Mouse (Mus musculus) thymus, postnatal 10 days (tissue): ENCODE results near the gene Ubap1l.
"Not testable (repeated sequence)": the region's sequence is repeated elsewhere in the genome, so short reads cannot be mapped to it uniquely, and the experiment has no call there.

Experiments
- DNase-seq, 2 experiments: peaks; one replicate each; pipeline ENCODE4 v3.0.0; 2021; ENCODE audit warnings: low spot score in 2 of 2

Ubap1l gene

DNA sequence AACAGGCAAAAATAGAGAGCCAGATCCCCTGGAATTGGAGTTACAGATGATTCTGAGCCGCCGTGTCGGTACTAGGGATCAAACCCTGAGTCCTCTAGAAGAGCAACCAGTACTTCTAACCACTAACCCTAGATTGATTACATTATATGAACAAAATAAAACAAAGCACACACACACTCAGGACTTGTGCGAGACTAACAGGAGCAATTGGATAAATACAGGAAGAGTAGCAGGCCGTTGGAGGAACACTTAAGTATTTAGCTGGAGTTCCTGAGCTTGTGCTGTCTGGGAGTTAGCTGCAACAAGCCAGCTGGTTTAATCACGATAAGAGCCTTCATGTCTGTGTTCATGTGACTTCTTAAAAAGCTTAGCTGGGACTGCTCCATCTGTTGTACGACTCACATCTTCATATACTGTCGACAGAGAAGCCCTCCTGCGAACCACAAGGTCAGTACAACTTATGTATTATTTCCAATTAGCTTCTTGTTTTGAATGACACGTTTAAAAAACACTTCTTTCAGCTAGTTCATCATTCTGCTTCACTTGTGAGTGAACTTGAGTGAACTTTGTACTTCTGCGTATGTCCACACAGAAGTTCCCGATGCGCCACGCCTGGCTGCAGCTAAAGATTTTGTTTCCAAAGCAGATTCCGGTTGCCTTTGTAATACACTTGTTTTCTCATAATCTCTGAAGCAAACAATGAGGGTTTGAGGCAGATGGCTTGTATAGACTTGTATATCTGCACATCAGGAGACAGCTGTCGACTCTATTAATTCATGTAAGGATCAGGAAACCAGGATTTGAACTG, at the start of gene Ubap1l:
Gene Ubap1l, plus strand, starts transcription at position 401 of the 808 bp plus-strand sequence.
- DNase-seq, result no peak

DNA sequence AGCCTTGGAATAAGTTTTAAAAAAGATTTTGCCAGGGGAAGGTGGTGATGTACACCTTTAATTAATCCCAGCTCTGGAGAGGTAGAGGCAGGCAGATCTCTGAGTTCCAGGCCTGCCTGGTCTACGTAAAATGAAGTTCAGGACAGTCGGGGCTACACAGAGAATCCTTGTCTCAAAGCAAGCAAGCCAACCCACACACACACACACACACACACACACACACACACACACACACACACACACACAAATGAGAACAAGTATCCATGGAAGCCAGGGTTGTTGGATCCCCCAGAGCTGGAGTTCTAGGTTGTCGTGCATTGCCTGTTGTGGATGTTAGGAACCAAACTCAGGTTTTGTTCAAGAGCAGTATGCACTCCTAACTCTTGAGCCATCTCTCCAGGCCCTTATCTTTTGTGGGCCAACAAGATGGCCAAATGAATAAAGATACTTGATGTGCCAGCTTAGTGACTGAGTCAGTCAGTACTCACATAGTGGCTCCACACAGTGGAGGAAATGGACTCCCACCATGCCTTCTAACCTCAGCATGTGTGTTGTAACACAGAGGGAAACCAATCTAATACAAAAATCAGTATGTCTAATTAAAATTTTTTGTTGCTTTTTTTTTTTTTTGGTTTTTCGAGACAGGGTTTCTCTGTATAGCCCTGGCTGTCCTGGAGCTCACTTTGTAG, 48.0 kb upstream of the Ubap1l start:
- DNase-seq, result no peak

DNA sequence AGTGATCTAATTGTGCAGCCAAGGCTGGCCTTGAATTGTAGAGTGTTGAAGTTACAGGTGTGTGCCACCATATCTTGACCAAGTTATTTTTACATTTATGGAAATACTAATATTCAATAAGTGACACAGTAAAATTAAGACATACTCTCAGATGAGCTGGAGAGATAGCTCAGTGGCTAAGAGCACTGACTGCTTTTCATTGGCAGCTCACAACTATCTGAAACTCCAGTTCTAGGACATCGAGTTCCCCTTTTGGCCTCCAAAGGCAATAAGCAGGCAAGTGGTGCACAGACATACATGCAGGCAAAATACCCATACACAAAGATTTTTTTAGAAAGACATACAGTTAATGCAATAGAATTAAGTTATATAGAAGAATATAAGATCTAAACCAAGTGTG, 47.0 kb upstream of the Ubap1l start:
- no peak for DNase-seq

DNA sequence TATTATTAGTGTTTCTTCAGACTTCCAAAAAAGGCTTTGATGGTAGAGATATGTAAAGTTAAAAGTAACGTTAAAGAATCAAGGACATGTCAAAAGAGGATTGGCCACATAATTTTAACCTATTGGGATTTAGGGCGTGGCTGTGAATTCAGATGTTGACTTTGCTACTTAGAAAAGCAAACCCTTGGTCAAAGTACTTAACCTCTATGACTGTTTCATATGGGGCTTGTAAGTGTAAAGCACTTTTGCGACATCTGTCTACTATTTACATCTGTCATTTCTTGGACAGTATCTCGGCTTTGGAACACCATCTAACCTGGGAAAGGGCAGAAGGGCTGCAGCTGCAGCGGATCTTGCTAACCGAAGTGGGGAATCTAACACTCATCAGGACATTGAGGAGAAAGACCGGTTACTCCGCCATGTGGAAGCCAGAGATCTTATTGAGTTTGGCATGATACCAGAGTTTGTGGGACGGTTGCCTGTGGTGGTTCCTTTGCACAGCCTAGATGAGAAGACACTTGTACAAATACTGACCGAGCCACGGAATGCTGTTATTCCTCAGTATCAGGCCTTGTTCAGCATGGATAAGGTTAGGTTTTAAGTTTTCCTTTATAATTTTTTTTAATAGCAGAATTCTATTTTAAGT, 38.5 kb upstream of the Ubap1l start:
- no peak for DNase-seq

DNA sequence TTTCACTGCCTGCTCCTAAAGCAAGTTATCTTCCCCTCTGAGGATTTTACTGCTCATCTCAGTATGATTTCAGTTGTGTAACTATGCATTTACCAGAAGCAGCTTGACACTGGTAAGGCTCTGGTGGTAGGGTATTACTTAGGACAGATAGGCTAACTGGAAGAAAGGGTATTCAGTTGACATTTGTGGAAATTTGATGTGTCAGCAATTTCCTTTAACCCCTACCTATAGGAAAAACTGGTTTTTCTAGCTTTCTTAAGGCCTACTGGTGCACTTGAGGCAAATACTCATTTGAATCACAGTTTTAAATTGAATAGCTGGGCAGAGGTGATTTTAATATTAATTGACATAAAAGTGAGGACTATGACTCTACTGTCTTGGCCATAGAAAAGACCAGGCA, 34.9 kb upstream of the Ubap1l start:
- no peak for DNase-seq

DNA sequence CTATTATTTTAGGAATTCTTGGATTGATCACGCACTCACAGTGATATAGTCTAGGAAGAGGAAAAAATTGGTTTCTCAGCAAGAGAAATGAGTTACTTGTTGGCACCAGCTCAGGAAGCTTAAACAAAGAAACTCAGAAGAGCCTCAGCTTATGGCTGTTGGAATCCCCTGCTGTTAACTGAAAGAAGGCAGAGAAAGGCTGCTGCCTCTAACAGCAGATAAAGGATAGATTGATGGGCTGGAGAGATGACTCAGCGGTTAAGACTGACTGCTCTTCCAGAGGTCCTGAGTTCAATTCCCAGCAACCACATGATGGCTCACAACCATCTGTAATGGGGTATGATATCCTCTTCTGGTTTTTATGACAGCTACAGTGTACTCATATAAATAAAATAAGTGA, 33.5 kb upstream of the Ubap1l start:
- DNase-seq, result no peak

DNA sequence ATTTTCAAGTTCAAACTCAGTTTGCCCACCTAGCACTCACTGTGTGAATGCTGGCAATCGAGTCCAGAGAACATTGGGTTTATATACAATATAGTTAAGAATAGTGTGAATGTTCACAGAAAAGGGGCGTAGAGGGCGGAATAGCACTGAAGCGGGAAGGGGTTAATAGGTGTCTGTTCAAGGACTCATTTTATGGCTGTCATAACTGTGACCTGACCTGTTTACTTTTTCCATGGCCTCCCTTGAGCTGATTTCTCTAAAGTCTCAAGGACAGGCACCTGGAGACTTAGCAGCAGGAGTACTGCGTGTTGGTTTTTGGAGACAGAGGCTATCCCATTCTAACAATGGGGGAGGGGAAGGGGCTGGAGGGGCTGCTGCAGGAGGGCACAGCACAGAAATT, 26.9 kb upstream of the Ubap1l start:
- DNase-seq, result no peak

DNA sequence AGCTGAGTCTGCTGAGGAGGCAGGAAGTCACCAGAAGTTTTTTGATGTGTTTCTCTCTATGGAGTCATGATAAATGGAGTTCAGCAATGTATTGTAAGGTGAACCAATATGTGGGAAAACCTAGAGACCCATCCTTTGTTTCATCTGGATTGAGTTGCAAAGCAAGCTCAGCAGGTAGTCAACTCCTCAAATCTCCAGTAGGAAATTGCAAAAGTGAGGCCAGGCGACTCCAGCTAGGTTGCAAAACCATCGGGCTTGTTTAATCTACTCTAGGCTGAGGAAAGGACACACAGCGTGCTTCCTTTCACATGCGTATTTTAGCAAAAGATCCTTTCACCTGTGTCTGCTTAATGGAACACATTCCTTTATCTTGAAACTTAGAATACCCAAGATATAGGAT, 21.7 kb upstream of the Ubap1l start:
- DNase-seq, result no peak

DNA sequence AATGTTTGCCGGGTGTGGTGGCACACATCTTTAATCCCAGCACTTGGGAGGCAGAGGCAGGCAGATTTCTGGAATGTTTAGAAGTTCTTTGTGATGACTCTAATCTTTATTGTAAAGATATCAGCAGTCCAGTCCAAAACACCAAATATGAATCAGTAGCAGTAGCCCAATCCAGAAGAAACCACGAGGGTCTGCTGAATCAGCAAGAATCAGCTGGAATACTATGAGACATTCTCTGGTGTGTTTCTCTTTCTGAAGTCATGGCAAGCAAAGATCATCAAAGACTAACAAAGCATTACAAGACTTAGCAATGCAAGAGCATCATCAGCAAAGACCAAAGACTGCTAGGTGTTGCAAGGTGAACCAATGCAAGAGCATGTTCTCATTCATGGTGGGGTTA, 20.4 kb upstream of the Ubap1l start:
- DNase-seq, result no peak

DNA sequence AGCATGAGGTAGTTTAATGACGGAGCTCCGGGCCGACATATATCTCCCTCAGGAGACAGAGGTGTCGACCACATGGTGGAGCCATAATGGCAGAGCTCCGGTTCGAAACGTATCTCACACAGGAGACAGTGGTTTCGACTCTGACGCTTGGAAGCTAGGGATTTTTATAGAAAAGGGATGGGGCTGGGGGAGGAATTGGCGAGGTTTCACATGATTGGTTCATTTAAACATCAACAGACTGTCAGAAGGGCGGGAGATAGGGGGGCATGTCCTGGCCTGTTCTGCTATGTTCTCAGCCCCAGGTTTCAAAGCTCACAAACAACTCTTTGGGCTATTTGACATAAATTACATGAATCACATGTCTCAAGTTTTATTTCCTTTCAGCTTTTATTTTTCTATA, 15.4 kb upstream of the Ubap1l start:
- not testable (repeated sequence) for DNase-seq

DNA sequence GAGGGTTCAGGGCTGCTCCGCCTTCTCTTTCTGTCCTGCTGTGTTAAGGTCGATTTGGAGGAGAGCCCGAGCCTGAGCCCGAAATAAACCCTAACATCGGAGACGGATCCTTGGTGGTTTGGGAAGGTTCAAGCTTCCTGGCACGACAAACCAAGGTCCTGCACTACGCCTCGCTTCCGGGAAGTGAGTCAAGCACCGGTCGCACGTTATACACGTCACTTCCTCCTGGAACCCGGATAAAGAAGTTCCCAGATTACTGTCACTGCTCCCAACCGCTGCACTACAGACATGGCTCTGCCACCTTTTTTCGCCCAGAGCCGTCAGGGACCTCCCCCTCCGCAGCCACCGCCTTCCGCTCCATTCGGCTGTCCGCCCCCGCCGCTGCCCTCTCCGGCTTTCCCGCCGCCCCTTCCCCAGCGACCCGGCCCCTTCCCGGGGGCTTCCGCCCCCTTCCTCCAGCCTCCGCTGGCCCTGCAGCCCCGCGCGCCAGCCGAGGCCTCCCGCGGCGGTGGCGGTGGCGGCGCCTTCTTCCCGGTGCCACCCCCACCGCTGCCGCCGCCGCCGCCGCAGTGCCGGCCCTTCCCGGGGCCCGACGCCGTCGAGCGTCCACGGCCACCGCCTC, 14.9 kb upstream of the Ubap1l start, which contains the start of gene Pdcd7:
Gene Pdcd7, plus strand, starts transcription at position 251 of the 622 bp plus-strand sequence.
- DNase-seq, result peak; percentile 86 to 88

DNA sequence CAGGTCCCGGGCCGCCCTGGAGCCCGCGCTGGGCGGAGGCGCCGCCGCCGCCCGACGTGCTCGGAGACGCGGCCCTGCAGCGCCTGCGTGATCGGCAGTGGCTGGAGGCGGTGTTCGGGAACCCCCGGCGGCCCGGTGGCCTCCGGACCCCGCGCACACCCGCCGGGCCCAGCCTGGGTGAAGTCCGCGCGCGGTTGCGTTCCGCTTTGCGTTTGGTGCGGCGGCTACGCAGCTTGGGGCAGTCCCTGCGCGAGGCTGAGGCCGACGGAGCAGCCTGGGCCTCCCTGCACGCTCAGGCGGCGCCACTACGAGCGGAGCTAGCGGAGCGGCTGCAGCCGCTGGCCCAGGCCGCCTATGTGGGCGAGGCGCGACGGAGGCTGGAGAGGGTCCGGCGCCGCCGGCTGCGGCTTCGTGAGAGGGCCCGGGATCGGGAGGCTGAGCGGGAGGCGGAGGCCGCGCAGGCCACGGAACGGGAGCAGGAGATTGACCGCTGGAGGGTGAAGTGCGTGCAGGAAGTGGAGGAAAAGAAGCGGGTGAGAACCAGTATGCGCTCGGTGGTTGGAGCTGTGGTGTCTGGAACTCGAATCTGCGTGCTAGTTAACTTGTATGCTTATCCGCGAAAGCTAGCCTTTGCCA, 14.2 kb upstream of the Ubap1l start:
- peak; percentile 35 to 37 for DNase-seq

DNA sequence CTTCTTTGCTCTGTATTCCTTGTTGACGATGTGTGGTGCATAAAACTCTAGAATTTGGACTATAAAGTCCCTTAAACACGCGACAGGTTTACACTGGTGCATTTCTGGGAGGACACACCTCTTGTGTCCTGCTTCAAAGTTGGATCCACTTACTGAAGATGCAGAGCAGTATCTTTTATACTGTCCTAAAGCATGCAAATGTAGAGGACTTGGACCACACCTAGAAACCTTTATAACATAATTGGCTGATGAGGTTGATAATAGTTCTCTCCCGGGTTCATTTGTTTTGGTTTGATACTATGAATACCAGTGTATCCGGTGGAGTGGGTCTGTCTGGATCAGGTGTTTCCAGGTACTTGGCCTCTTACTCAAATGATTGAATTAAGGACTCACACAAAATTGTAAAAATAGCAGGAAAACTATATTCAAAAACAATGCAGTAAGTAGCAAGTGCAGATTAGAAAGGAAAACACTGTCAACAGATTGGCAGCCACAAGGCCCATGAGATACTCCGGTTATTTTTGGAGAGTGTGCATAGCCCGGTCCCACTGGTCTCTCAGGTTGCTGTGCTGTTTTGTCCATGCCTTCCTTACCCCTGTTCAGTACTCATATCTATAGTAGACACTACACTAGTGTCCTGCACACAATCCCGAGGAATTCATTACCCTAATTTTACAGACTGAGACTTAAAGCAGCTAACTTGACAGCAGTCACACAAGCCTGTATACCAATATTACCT, 13.6 kb upstream of the Ubap1l start:
- DNase-seq, result no peak

DNA sequence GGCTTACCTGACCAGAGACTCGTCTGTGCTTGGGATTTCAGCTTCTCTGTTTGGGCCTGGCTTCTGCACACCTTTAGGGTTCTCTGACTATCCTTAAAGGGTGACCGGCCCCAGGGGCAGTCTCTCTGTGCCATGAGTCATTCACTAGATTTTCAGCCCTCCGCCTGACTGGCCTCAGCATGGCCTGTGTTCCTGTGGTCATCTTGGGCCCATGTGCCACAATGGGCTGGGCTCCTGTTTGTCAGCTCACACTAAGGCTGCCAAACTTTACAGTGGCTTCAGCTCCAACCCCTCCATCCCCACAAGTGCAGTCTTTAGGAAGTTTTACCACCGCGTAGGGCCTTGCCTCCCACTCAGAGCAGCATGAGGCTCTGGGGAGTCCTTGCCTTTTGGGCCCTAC, 7.6 kb upstream of the Ubap1l start:
- DNase-seq, result no peak

DNA sequence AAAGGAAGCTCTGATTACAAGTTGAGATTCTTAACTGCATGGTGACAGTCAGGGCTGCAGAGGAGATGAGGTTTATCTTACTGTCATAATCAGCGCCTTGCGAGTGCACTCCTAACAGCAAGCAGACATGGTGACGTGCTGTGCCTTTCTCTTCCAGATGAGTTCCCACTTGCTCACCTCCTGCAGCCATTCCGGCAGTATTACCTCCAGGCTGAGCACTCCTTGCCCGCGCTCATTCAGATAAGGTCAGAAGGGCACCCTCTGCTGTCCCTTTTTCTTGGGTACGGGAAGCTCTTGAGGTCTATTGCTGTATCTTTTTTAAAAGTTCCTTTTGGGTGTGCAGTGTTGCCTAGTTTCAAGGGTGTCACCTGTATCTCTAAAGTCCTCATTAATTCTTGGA, 4.3 kb upstream of the Ubap1l start:
- DNase-seq, result no peak

DNA sequence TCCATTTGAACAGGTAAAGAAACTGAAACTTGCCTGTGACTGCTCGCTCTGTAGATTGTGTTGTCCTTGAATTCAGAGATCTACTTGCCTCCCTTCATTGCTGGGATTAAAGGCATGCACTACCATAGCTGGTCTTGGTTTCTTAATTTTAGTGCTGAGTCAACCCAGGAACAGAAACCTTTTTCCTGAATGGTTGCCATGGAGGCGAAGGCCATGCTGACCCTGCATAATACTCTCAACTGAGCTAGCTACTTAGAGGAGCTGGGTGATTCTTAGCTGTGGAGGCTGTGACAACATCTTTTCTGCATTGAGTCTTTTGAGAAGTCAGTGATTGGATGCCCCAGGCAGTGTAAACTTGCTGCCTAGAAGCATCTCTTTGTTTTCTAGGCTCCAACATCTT, 3.9 kb upstream of the Ubap1l start:
- no peak for DNase-seq

DNA sequence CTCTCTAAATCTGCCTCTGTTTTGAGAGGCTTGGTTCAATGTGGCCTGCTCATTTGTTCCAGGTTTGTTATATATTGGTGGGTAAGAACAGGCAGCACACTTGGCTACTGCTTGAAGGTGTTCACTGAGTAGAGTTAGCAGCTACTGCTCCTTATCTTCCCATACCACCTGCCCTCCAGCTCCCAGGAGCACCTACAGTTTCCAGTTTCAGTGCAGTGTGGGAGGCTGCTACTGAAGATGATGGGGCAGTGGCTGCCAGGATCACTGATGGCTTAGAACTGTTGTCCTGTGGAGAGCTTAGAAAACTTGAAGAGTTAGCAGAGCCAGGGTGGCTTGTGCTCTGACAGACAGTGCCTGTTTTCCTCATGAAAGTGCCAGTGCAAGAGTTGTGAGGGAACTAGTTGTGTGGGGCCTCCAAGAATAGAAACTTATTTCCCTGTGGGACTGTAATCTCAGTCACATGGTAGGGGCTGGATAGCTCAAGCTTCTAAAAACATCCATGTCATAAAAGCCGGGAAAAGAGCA, 1.8 kb upstream of the Ubap1l start:
- no peak for DNase-seq

DNA sequence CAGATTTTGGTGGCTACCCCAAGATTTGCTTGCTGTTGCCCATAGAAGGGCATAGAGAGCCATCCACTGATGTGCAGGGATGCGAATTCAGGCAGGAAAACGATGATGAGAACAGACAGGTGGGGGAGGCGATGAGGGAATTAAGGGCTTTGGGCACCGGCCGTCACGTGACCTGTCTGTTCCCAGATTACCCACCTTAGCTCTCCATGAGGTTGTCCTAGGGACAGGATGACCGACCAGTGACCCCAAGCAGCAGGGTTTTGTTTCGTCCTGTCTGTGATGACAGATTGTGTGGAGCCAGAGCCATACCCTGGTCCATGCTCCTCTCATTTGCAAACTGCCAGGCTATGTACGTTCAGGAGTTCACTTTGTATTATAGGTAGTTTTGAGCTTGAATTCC, 2.8 kb downstream of the Ubap1l start:
- DNase-seq, result no peak

DNA sequence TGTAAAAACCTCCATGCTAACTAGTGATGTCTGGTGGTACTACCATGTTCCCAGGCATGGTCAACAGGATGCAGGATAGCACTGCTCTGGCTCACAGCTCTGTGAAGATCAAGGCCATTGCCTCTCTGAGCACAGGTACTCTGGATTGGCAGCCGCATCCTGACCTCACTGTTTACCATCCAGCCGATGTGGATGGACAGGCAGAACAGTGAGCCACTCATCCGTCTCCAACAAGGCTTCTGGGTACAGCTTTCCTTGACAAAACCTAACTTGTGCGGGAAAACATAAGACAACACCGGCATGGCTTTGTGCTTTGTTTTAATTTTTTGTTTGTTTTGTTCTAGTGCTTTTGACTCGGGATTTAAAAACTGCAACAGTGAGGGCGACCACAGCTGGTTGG, 4.9 kb downstream of the Ubap1l start:
- DNase-seq, result no peak

DNA sequence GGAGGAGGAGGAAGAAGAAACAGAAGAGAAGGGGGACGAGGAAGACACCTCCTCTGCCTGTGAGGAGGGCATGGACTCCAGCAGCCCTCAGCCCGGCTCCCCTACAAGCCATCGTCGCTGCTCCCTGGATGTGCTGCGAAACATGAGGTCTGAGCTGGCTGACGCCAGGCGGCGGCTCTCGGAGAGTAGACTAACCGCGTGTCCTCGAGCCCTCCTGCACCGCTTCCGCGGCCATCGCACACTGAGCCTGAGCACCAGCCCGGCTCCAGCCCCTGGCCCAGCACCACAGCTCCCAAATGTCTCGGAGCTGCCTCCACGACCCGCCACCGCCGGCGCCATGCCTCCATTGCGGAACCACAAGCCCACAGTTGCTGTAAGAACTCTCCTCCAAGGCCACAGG, 10.9 kb downstream of the Ubap1l start:
- no peak for DNase-seq

DNA sequence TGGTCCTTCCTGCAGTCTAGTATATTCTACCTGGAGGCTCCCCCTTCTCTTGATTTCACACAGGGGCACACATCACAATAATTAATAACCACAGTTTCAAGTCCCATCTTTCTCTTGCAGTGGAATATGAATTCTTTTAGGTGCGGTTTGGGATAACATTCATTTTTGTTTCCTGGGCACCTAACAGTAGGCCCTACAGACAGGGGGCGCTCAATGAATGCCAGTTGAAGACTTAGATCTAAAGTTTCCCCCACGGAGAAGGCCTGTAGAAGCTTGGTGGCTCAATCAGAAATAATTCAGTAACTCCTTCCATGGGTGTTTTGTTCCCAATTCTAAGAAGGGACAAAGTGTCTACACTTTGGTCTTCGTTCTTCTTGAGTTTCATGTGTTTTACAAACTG, 11.6 kb downstream of the Ubap1l start:
- peak; percentile 31 to 70 for DNase-seq
